In genomic region chr5:137026092-137026491, GRCm38 (mm10) we compare ENCODE assay signal across 12 mouse cellular contexts. TPM values are rescaled to one million over a fixed set of nuclear protein-coding genes. Genes with fewer than 3 reads are reported as not detected.
DNase-seq lines count a peak whose midpoint lies in the region; ATAC-seq and TF ChIP-seq lines count a peak whose summit lies in the region.
"Had no signal": no experiment of that assay in that cellular context is flagged by ENCODE, and none has a peak within 500 bp of the region (broad histone marks: within the 10 kb centered on the region; RNA-seq: fewer than 3 reads in every experiment).

Vgf (plus strand) TSS chr5:137026392.

- no peaks in the 10 kb centered on the region for H3K9me3 ChIP-seq in kidney, embryonic 14.5 days (ENCODE audit: control insufficient read depth, low read length)
- no peaks in the 10 kb centered on the region for H3K9me3 ChIP-seq in MEL (replicated peaks; ENCODE audit: insufficient read depth, low read length)
- H3K9me3 ChIP-seq in forebrain, postnatal 0 days (ENCODE audit: low read length): no peaks in the 10 kb centered on the region

- DNase-seq in kidney, adult 11 months: no peak
- no peak for DNase-seq in MEL (ENCODE audit: low read depth, low spot score)
- no peak for DNase-seq in forebrain, postnatal 0 days
- DNase-seq in left cerebral cortex, postnatal 36 days (ENCODE audit: low spot score in 2 of 2): no peak
- DNase-seq in c-Kit-positive CD71-positive TER-119-positive erythroid progenitor cells, embryonic 14.5 days (ENCODE audit: low spot score): no peak
- no peak for DNase-seq in thymus, postnatal 14 days
- DNase-seq: kidney, postnatal 4 days had no signal

- TF ChIP-seq EP300 in MEL (IDR thresholded peaks at IDR 0.05; ENCODE audit: low read depth in 1 of 2, low read length in 2 of 2): no peak

- TF ChIP-seq CTCF in MEL (IDR thresholded peaks at IDR 0.05 in 2 of 3, conservative IDR thresholded peaks at IDR 0.05 in 1 of 3; ENCODE audit: control insufficient read depth in 1 of 3, insufficient read depth in 1 of 3, low read depth in 2 of 3, low read length in 3 of 3, poor library complexity in 1 of 3, severe bottlenecking in 1 of 3): no peak
- TF ChIP-seq CTCF in forebrain, postnatal 0 days (IDR thresholded peaks at IDR 0.05; ENCODE audit: low read depth): no peak

- H3K4me2 ChIP-seq in kidney, embryonic 14.5 days (replicated peaks; ENCODE audit: low read depth, low read length): peak within 1 kb of the TSS; percentile 12; the same call in 1 of the 2 replicates
- H3K4me2 ChIP-seq in forebrain, postnatal 0 days (ENCODE audit: low read depth): peak within 1 kb of the TSS; percentile 38

- no peaks in the 10 kb centered on the region for H3K79me2 ChIP-seq in MEL (ENCODE audit: control insufficient read depth, insufficient read depth, low read length, poor library complexity)

- H3K36me3 ChIP-seq in kidney, embryonic 14.5 days (ENCODE audit: control insufficient read depth, insufficient read depth, low read length): no peaks in the 10 kb centered on the region
- H3K36me3 ChIP-seq in MEL (ENCODE audit: control insufficient read depth in 1 of 2, insufficient read depth in 2 of 2, low read length in 2 of 2): peaks cover 0 to 4% of the 10 kb centered on the region in 2 experiments; a peak in 2 of 4 replicates
- H3K36me3 ChIP-seq in forebrain, postnatal 0 days (ENCODE audit: insufficient read depth): no peaks in the 10 kb centered on the region
- H3K36me3 ChIP-seq: G1E had no signal

- H3K27me3 ChIP-seq in kidney, embryonic 14.5 days (ENCODE audit: control insufficient read depth, insufficient read depth, low read length): peaks cover 57% of the 10 kb centered on the region
- peaks cover 0 to 3% of the 10 kb centered on the region in 2 experiments; a peak in 3 of 4 replicates for H3K27me3 ChIP-seq in MEL (ENCODE audit: control insufficient read depth in 1 of 2, insufficient read depth in 2 of 2, low read length in 2 of 2)
- peaks cover 40% of the 10 kb centered on the region for H3K27me3 ChIP-seq in forebrain, postnatal 0 days (ENCODE audit: insufficient read depth, low read length)

- no peak within 1 kb of the TSS for H3K27ac ChIP-seq in kidney, embryonic 14.5 days (ENCODE audit: low read depth, low read length)
- H3K27ac ChIP-seq in MEL (ENCODE audit: control insufficient read depth, low read depth, low read length): no peak within 1 kb of the TSS
- H3K27ac ChIP-seq in forebrain, postnatal 0 days (ENCODE audit: low read depth, low read length): no peak within 1 kb of the TSS

- no peak for TF ChIP-seq POLR2A in MEL (IDR thresholded peaks at IDR 0.05; ENCODE audit: control insufficient read depth in 1 of 2, insufficient read depth in 1 of 2, low read depth in 1 of 2, low read length in 2 of 2, poor library complexity in 1 of 2)

- ATAC-seq in kidney, embryonic 14.5 days (ENCODE audit: low FRiP score, low TSS enrichment): no peak
- no peak for ATAC-seq in forebrain, postnatal 0 days
- ATAC-seq in activated CD4-positive, CD25-positive, alpha-beta regulatory T cell, adult 4 months: no peak

- H3K4me1 ChIP-seq in kidney, embryonic 14.5 days (ENCODE audit: control insufficient read depth, insufficient read depth, low read length): peaks cover 16% of the 10 kb centered on the region
- H3K4me1 ChIP-seq in MEL (ENCODE audit: control insufficient read depth in 1 of 2, insufficient read depth in 2 of 2, low read length in 2 of 2): peaks cover 0 to 8% of the 10 kb centered on the region in 2 experiments; a peak in 2 of 4 replicates
- no peaks in the 10 kb centered on the region; the same call in 1 of the 2 replicates for H3K4me1 ChIP-seq in forebrain, postnatal 0 days (ENCODE audit: insufficient read depth)

- no peak within 1 kb of the TSS for H3K9ac ChIP-seq in kidney, embryonic 14.5 days (ENCODE audit: low read depth, low read length)
- H3K9ac ChIP-seq in MEL (ENCODE audit: control insufficient read depth, low read depth, low read length, poor library complexity, severe bottlenecking): peak within 1 kb of the TSS; percentile 57
- peak within 1 kb of the TSS; percentile 19; the same call in 1 of the 2 replicates for H3K9ac ChIP-seq in forebrain, postnatal 0 days

- H3K4me3 ChIP-seq in kidney, embryonic 14.5 days (ENCODE audit: low read length): no peak within 1 kb of the TSS
- H3K4me3 ChIP-seq in MEL (ENCODE audit: control insufficient read depth in 1 of 2, insufficient read depth in 1 of 2, low read depth in 2 of 2, low read length in 2 of 2): peak within 1 kb of the TSS; percentile 50 to 54
- H3K4me3 ChIP-seq in forebrain, postnatal 0 days (ENCODE audit: low read depth, low read length): peak within 1 kb of the TSS; percentile 29

- no peak for TF ChIP-seq RAD21 in MEL (IDR thresholded peaks at IDR 0.05; ENCODE audit: low read depth, low read length)

- WGBS in kidney, embryonic 14.5 days: 22% methylated on average over 4 of the region's 4 CpGs
- 34% methylated on average over 4 of the region's 4 CpGs for WGBS in forebrain, postnatal 0 days

- intact Hi-C loops in left cerebral cortex, postnatal 36 days (cut with DNase I): no loop called here

TF ChIP-seq in MEL, 35 proteins besides CTCF, POLR2A, EP300 and RAD21:
- TF ChIP-seq NRF1 (IDR thresholded peaks at IDR 0.05; ENCODE audit: insufficient read depth, low read depth, low read length, poor library complexity, severe bottlenecking): no peak
- no peak for TF ChIP-seq TBP (IDR thresholded peaks at IDR 0.05; ENCODE audit: low read depth, low read length)
- no peak for TF ChIP-seq MAZ (IDR thresholded peaks at IDR 0.05; ENCODE audit: low read depth, low read length)
- no peak for TF ChIP-seq MAX (IDR thresholded peaks at IDR 0.05; ENCODE audit: low read length)
- no peak for TF ChIP-seq USF1 (IDR thresholded peaks at IDR 0.05; ENCODE audit: low read depth, low read length)
- TF ChIP-seq ETS1 (IDR thresholded peaks at IDR 0.05; ENCODE audit: low read depth, low read length): no peak
- TF ChIP-seq TAL1 (IDR thresholded peaks at IDR 0.05; ENCODE audit: low read length): no peak
- no peak for TF ChIP-seq JUND (IDR thresholded peaks at IDR 0.05; ENCODE audit: low read depth, low read length)
- no peak for TF ChIP-seq ZNF384 (IDR thresholded peaks at IDR 0.05; ENCODE audit: low read depth, low read length)
- no peak for TF ChIP-seq USF2 (IDR thresholded peaks at IDR 0.05; ENCODE audit: borderline replicate concordance in 1 of 2, insufficient read depth in 1 of 2, low read depth in 1 of 2, low read length in 2 of 2)
- no peak for TF ChIP-seq UBTF (IDR thresholded peaks at IDR 0.05; ENCODE audit: borderline replicate concordance, insufficient read depth, low read depth, low read length)
- TF ChIP-seq ZKSCAN1 (IDR thresholded peaks at IDR 0.05; ENCODE audit: low read depth, low read length): no peak
- TF ChIP-seq MYC (IDR thresholded peaks at IDR 0.05; ENCODE audit: low read depth, low read length): no peak
- TF ChIP-seq GABPA (IDR thresholded peaks at IDR 0.05; ENCODE audit: low read depth, low read length): no peak
- no peak for TF ChIP-seq ZC3H11A (IDR thresholded peaks at IDR 0.05; ENCODE audit: low read depth, low read length)
- no peak for TF ChIP-seq MAFK (IDR thresholded peaks at IDR 0.05; ENCODE audit: borderline replicate concordance, low read depth, low read length)

RNA-seq across cellular contexts. Expression of gene Vgf, which starts in this region (rescaled TPM):
- 0.16 and 0.36 TPM in 2 replicates for polyA plus RNA-seq in kidney, embryonic 14.5 days (2014; fragmentation: Nextera tagmentation; extraction: Ambion mirVana)
- 0.42 and 0.52 TPM in 2 replicates for total RNA-seq in MEL (2012; rRNA removed)
- 1 to 10 TPM in 1 of 2 experiments, not detected in 1; 1.4 TPM for polyA plus RNA-seq in MEL (2012; ENCODE audit: insufficient read depth in 1 of 2, insufficient read length in 2 of 2, low read depth in 1 of 2, low replicate concordance in 2 of 2, missing spikeins in 1 of 2)
- total RNA-seq in forebrain, postnatal 0 days (2014; rRNA removed): 82.7 and 116 TPM in 2 replicates
- polyA plus RNA-seq in forebrain, postnatal 0 days (2015; fragmentation: Nextera tagmentation; extraction: Ambion mirVana): 26.7 and 40.0 TPM in 2 replicates
- 100 to 1,000 TPM; 358 to 374 TPM for total RNA-seq in left cerebral cortex, postnatal 36 days (2021)
- not detected for polyA plus RNA-seq in activated CD4-positive, CD25-positive, alpha-beta regulatory T cell, adult 4 months (2017; shearing (Covaris generic))
- total RNA-seq: gastrocnemius, adult 18-20 months had no signal
- polyA plus RNA-seq: spleen, adult 2 months had no signal

Comparison
In these comparisons a context has a peak if more than half of its experiments do, and no peak if none do; other contexts are left out.
1. RNA of gene Vgf (total RNA-seq): 358 to 374 TPM in left cerebral cortex, postnatal 36 days and 82.7 to 116 TPM in forebrain, postnatal 0 days; 0.42 to 0.52 TPM in MEL; every median in the first group is over 10 times any median in the second.
2. RNA of gene Vgf (polyA plus RNA-seq): 26.7 to 40.0 TPM in forebrain, postnatal 0 days; 1.4 TPM in MEL, 0.16 to 0.36 TPM in kidney, embryonic 14.5 days and not detected in activated CD4-positive, CD25-positive, alpha-beta regulatory T cell, adult 4 months; every median in the first group is over 10 times any median in the second.